Mouse (Mus musculus): ENCODE data around the gene Zfp160. TPM values are rescaled to one million over a fixed set of nuclear protein-coding genes. Genes with fewer than 3 reads are reported as not detected.
"Not testable (repeated sequence)": the region's sequence is repeated elsewhere in the genome, so short reads cannot be mapped to it uniquely, and the experiment has no call there.

Zfp160 gene
- polyA plus RNA-seq (2016; fragmentation: Nextera tagmentation; extraction: Ambion mirVana), result 15.4 and 17.9 TPM in 2 replicates

DNA sequence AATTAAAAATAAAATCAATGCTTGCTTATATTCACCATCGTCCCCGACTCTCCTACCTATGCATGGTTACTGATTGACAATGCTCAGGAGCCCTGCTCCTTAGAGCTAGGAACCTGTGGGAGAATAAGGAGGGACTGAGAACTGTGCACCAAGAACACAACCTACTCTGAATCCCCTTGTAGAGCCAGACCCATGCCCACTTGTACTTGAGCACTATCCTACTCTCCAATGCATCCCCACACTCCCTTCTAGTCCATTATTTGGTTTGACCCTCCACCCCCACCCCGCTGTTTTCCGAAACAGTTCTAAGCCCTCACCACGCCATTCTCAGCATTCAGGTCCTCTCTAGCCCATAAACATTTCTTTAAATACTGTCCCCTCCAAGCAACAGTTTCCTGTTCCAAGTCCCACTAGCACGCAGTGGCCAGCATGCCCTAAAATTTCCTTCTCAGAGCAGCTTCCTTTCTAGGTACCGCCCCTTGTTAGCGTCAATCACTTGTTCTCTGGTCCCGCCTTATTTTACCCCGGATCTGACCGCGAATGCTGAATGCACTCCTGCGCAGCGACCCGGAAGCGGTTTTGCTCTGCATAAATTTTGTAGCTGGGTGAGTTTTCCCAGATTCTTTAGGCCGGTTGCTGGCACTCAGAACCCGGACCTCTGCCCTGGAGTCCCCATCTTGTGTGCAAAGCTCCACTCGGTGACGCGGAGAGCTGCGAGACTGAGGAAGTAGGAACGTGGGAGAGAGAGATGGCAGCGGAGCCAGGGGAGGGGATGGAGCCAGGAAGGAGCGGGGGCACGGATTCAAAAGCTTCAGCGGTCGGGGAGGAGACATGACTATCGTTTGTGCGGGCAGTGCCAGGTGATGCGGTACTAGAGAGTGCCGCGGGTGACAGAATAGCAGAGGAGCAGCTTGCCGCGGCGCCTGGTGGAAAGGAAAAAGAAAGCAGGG, at the start of gene Zfp160:
Gene Zfp160, plus strand, starts transcription at position 522 of the 950 bp plus-strand sequence.
- Histone ChIP-seq H3K4me1 (peaks cover 17% of the 10 kb centered on the region), H3K4me3 (peak within 1 kb of the TSS; percentile 87), H3K27me3 (ENCODE audit: low read depth, poor library complexity, severe bottlenecking) (no peaks in the 10 kb centered on the region), H3K9me3 (replicated peaks) (no peaks in the 10 kb centered on the region), H3K36me3 (peaks cover 26% of the 10 kb centered on the region), H3K27ac (replicated peaks) (peak within 1 kb of the TSS; percentile 94)
- peak; percentile 86 for DNase-seq (ENCODE audit: low spot score)
- 6% methylated on average over 36 of the region's 36 CpGs for WGBS

DNA sequence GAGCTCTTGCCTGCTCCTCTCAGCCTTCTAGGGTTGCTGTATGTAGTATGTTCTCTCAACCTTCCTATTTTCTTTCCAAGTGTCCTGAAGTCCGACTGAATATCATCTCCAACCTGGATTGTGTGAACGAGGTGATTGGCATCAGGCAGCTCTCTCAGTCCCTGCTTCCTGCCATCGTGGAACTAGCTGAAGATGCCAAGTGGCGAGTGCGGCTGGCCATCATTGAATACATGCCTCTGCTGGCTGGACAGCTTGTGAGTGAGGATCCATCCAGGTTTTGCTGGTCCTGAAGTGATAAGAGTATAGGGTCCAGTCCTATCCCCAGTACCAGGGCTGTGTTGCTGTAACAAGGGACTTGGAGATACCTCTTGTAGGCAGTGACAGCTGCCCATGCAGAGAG, 48.3 kb upstream of the Zfp160 start:
- no peak for DNase-seq (ENCODE audit: low spot score)
- Histone ChIP-seq H3K36me3 (peaks cover 100% of the 10 kb centered on the region), H3K27me3 (ENCODE audit: low read depth, poor library complexity, severe bottlenecking) (no peaks in the 10 kb centered on the region), H3K4me3 (no peak overlapping the region), H3K27ac (replicated peaks) (no peak overlapping the region), H3K9me3 (replicated peaks) (no peaks in the 10 kb centered on the region), H3K4me1 (no peaks in the 10 kb centered on the region)
- WGBS, result 94% methylated on average over 5 of the region's 5 CpGs

DNA sequence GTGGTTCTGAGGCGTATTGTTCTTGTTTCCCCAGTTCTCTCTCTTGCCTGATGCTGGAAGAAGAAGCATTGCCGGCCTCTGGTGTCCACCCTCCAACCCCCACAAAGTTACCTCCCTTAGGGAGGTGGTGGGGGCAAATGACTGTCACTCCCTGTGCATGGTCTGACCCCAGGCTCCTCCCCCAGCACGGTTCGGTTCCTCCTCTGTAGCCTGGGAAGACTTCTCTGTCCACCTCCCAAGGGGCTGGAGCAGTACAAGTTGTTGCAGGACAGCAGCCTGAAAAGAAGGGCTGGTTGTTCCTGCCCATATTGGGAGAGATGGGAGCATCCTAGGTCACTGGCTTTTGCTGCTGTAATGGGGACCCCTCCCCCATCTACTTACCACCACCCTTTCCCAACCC, 43.3 kb upstream of the Zfp160 start:
- Histone ChIP-seq H3K27me3 (ENCODE audit: low read depth, poor library complexity, severe bottlenecking) (no peaks in the 10 kb centered on the region), H3K4me1 (no peaks in the 10 kb centered on the region), H3K27ac (replicated peaks) (no peak overlapping the region), H3K9me3 (replicated peaks) (no peaks in the 10 kb centered on the region), H3K4me3 (no peak overlapping the region), H3K36me3 (peaks cover 100% of the 10 kb centered on the region)
- no peak for DNase-seq (ENCODE audit: low spot score)
- WGBS, result 93% methylated on average over 4 of the region's 4 CpGs

DNA sequence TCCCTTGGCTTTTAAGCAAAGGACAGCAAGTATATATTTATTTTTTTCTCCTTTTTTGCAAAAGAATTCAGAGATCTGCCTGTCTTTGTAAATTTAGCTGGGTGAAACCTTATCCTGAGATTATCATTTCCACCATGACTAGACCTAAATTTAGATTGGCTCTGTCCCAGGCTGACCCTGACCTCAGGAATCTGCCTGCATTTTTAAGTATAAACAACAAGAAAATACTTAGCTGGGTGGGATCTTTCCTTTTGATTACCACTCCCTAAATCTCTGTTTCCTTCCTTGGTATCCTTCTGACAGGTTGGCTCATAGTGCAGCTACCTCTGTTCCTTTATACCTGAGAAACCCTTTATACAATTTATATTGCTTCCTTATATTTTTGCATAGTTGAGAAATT, 42.0 kb upstream of the Zfp160 start:
- no peak overlapping the region for H3K27ac ChIP-seq (replicated peaks)
- no peaks in the 10 kb centered on the region for H3K4me1 ChIP-seq
- H3K36me3 ChIP-seq, result peaks cover 87% of the 10 kb centered on the region
- H3K27me3 ChIP-seq (ENCODE audit: low read depth, poor library complexity, severe bottlenecking), result no peaks in the 10 kb centered on the region
- H3K9me3 ChIP-seq (replicated peaks), result no peaks in the 10 kb centered on the region
- H3K4me3 ChIP-seq, result no peak overlapping the region
- no peak for DNase-seq (ENCODE audit: low spot score)

DNA sequence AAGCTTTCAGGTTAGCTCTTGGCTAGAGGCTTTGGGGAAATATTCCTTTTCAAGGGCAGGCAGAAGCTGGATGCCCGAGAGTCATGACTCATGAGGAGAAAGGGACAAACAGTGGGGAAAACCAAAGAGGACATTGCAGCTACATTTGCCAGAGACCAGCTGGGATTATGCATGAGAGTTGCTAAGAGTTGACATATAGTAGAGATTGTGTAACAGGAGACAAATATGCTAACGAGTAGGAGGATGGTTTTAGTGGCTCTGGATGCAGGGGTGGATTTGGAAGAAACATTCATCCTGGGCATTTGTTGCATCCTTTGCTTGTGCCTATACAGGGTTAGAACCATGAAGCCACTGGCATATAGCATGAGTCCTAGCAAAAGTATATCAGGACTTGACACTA, 15.0 kb upstream of the Zfp160 start:
- 78% methylated on average over 2 of the region's 2 CpGs for WGBS
- Histone ChIP-seq H3K27ac (replicated peaks) (no peak overlapping the region), H3K27me3 (ENCODE audit: low read depth, poor library complexity, severe bottlenecking) (no peaks in the 10 kb centered on the region), H3K4me3 (no peak overlapping the region), H3K36me3 (no peaks in the 10 kb centered on the region), H3K9me3 (replicated peaks) (no peaks in the 10 kb centered on the region), H3K4me1 (no peaks in the 10 kb centered on the region)
- no peak for DNase-seq (ENCODE audit: low spot score)

DNA sequence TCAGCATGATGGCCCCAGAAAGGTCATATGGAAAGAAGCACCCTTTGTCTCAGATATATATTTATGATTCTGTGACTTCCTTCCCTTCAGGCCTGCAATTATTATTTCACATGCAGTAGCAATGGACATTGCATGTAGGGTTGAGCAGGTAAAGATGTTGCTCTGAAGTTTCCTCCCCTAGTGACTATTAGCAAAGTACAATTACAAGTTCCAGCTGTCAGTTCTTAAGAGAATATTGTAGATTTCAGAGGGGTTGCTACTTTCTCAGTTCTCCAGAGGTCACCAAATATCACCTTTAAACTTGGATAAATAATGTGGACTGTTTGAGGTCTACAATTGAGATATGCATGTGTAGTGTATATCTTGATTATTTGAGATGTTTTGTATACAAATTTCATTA, 12.3 kb upstream of the Zfp160 start, which contains the start of gene Vmn1r233:
Gene Vmn1r233, minus strand, starts transcription at position 101 of the 400 bp plus-strand sequence.
- Histone ChIP-seq H3K36me3 (no peaks in the 10 kb centered on the region), H3K27me3 (ENCODE audit: low read depth, poor library complexity, severe bottlenecking) (no peaks in the 10 kb centered on the region), H3K9me3 (replicated peaks) (no peaks in the 10 kb centered on the region), H3K27ac (replicated peaks) (no peak within 1 kb of the TSS), H3K4me3 (no peak within 1 kb of the TSS), H3K4me1 (no peaks in the 10 kb centered on the region)
- DNase-seq (ENCODE audit: low spot score), result no peak

DNA sequence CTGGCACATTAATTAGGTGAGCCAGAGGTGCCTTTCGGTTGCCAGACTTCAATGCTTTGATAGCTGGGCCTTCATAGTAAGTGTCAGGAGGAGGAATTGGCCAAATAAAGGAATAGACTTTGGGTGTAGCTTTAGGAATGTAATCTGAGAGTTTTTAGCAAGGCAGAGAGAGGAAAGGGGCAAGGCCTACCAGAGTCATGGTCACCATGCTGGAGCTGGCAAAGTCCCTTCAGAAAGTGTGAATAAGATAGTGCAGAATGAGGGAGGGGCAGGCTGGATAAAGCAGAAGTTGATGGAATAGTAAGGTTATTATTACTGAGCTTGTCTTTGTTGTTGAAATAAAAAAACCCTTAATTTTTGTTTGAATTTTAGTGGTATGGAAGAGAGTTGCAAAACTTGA, 1.0 kb downstream of the Zfp160 start:
- Histone ChIP-seq H3K27ac (replicated peaks) (peak overlapping the region; percentile 94), H3K27me3 (ENCODE audit: low read depth, poor library complexity, severe bottlenecking) (no peaks in the 10 kb centered on the region), H3K36me3 (peaks cover 34% of the 10 kb centered on the region), H3K4me1 (peaks cover 17% of the 10 kb centered on the region), H3K9me3 (replicated peaks) (no peaks in the 10 kb centered on the region), H3K4me3 (peak overlapping the region; percentile 87)
- 47% methylated on average over 1 of the region's 1 CpGs for WGBS
- DNase-seq (ENCODE audit: low spot score), result no peak

DNA sequence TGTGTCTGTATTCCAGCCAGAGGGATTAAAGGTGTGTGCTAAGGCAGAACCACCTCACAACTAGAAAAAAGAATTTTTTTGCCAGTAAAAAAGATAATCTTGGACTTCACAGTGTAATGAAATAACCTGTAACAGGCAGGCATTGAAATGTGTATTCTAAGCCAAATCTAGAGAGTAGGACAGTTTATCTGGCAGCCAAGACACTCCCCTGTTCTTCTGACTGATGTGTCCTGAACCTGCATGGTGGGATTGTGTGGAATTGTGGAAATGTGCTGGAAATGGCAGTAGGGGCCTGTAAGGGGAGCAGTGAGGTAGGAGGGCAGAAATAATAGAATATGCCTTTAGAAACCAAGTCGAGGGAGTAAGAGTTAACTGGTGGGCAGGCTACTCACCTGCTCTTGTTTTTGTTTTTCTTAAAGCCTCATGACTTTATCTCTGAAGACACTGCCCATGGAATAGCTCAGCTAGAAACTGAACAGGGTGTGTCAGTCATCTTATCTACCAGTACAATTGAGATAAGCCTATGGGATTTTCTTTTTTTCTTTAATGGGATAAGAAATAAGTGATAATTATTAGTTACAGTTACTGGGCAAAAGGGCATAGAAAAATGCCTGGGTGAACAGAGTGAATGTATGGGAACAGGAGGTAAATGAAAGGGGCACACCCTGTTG, 9.8 kb downstream of the Zfp160 start:
- Histone ChIP-seq H3K36me3 (peaks cover 97% of the 10 kb centered on the region), H3K4me3 (no peak overlapping the region), H3K4me1 (no peaks in the 10 kb centered on the region), H3K27me3 (ENCODE audit: low read depth, poor library complexity, severe bottlenecking) (no peaks in the 10 kb centered on the region), H3K27ac (replicated peaks) (no peak overlapping the region), H3K9me3 (replicated peaks) (no peaks in the 10 kb centered on the region)
- no peak for DNase-seq (ENCODE audit: low spot score)
- WGBS, result 91% methylated on average over 1 of the region's 1 CpGs

DNA sequence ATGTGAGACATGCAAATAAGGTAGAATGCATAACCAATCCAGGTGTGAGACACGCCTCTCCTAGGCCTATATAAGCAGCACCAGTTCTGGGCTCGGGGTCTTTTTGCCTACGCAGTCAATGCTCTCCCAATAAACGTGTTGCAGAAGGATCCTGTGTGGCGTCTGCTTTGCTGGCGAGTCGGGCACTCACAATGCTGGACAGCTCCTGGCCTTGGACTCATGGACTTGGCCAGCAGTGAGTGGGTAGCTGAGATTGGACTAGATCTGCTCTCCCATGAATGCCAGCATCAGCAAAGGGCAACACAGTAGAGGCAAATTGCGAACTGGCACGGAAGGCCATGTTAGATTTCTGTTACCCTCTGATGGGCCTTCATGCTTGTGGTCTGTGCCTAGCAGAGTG, 39.3 kb downstream of the Zfp160 start:
- not testable (repeated sequence) for H3K36me3 ChIP-seq; DNase-seq (ENCODE audit: low spot score); H3K27me3 ChIP-seq (ENCODE audit: low read depth, poor library complexity, severe bottlenecking); H3K27ac ChIP-seq (replicated peaks); H3K4me1 ChIP-seq; H3K4me3 ChIP-seq
- peaks cover 14% of the 10 kb centered on the region; the same call in 1 of the 2 replicates for H3K9me3 ChIP-seq (replicated peaks)
- 82% methylated on average over 9 of the region's 9 CpGs for WGBS

DNA sequence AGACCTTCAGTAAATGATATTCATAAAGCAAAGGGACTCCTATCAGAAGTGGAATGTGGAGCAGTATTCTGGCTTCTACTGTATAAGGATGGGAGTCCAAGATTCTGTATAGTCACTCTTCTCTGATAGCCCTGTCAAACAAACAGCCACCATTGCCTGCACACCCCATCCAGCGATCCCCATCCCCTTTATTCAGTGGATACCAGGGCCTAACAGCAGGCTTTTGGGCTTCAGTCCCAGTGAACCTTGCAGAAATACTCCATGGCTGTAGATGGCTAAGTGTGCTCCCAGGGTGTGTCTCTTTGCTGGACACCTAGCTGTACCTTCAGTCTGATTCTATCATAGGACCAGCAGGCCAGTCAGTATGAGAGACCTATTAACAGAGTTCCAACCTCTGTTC, 42.2 kb downstream of the Zfp160 start:
- Histone ChIP-seq H3K36me3 (no peaks in the 10 kb centered on the region), H3K27ac (replicated peaks) (no peak overlapping the region), H3K9me3 (replicated peaks) (peaks cover 12% of the 10 kb centered on the region; the same call in 1 of the 2 replicates), H3K27me3 (ENCODE audit: low read depth, poor library complexity, severe bottlenecking) (no peaks in the 10 kb centered on the region), H3K4me3 (no peak overlapping the region), H3K4me1 (no peaks in the 10 kb centered on the region)
- 67% methylated on average over 1 of the region's 1 CpGs for WGBS
- no peak for DNase-seq (ENCODE audit: low spot score)

DNA sequence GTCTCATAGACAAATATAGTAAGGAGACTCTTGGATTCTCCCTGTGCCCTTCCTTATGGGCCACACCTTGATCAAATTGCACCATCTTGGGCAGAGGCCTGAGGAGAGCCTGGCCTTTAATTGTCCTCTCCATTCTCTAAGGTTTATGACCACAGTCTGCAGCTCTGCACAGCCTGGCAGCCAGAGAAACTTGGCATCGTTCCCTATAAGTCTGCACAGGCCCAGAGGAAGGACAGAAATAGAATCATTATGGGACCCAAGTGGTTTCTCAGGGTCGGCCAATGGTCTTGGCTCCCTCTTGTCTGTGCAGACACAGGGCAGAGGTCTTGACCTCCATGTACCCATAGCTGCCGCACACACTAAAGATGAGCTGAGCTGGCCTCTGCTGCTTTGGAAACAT, 42.6 kb downstream of the Zfp160 start:
- DNase-seq (ENCODE audit: low spot score); H3K4me3 ChIP-seq; H3K4me1 ChIP-seq; H3K27ac ChIP-seq (replicated peaks); H3K27me3 ChIP-seq (ENCODE audit: low read depth, poor library complexity, severe bottlenecking); H3K36me3 ChIP-seq: not testable (repeated sequence)
- peaks cover 14% of the 10 kb centered on the region; the same call in 1 of the 2 replicates for H3K9me3 ChIP-seq (replicated peaks)
- WGBS, result no CpG with 5 or more reads among the region's 3 CpGs

DNA sequence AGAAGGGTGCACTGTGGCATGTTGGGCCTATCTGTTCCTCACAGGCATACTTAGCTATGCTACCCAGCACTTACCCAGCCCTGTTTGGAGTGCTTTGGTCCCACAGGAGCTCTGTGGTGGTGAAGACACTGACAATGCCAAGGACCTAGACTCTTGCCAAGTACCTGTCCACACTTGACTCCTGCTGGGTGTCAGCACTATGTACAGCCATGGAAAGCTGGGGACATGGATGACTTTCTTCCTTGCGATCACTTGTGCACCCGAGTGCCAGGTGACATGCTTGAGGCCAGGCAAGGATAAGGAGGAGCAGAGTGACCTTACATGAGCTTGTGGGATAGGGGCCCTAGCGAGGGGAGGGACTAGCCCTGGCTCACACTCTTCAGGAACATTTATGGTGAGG, 43.2 kb downstream of the Zfp160 start:
- 87% methylated on average over 3 of the region's 3 CpGs for WGBS
- H3K9me3 ChIP-seq (replicated peaks), result peaks cover 14% of the 10 kb centered on the region; the same call in 1 of the 2 replicates
- H3K27me3 ChIP-seq (ENCODE audit: low read depth, poor library complexity, severe bottlenecking); H3K27ac ChIP-seq (replicated peaks); H3K4me3 ChIP-seq; H3K4me1 ChIP-seq; H3K36me3 ChIP-seq: not testable (repeated sequence)
- DNase-seq (ENCODE audit: low spot score), result peak; percentile 3

DNA sequence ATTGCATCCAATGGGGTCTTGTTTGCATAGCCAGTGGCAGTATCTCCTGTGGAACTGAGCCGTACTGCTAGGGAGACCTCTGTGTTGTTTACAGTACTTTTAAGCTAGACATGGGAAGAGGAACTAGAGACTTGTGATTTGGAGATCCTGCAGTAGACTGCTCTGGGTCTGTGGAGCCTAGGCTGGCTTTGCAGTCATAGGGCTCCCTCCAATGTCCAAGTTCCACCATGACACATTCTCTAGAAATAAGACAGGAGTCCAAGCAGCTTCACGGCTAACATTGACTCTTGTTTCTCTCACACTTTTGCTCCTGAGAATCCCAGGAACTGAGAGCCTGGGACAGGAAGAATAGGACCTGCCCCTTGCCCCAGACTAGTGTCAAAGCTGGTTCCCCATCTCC, 44.6 kb downstream of the Zfp160 start:
- 92% methylated on average over 2 of the region's 2 CpGs for WGBS
- DNase-seq (ENCODE audit: low spot score), result no peak
- Histone ChIP-seq H3K27ac (replicated peaks) (no peak overlapping the region), H3K36me3 (no peaks in the 10 kb centered on the region), H3K27me3 (ENCODE audit: low read depth, poor library complexity, severe bottlenecking) (no peaks in the 10 kb centered on the region), H3K9me3 (replicated peaks) (peaks cover 18% of the 10 kb centered on the region), H3K4me1 (no peaks in the 10 kb centered on the region), H3K4me3 (no peak overlapping the region)
